Mouse (Mus musculus) heart, embryonic 16.5 days (tissue): ENCODE measurements around the gene Tmem223. TPM values are rescaled to one million over a fixed set of nuclear protein-coding genes. Genes with fewer than 3 reads are reported as not detected.
"Not testable (repeated sequence)": the region's sequence is repeated elsewhere in the genome, so short reads cannot be mapped to it uniquely, and the experiment has no call there.

Experiments
- ATAC-seq: fragments of 200-750 bp; cut with Nextera tagmentation; replicated peaks from 2 replicates; pipeline ENCODE4 v1.8.0; 2017; ENCODE audit warnings: moderate number of reproducible peaks; ENCODE audit not compliant: insufficient read depth, low FRiP score; ENCODE audit errors: extremely low read depth
- H3K27ac ChIP-seq: fragments of 300-500 bp; sonication (generic); 2 replicates; pipeline ENCODE4 v1.5.1; 2014; ENCODE audit warnings: mild to moderate bottlenecking, low read length, control low read depth, moderate library complexity
- H3K27me3 ChIP-seq: fragments of 300-500 bp; sonication (generic); 2 replicates; pipeline ENCODE4 v1.6.1; 2014; ENCODE audit warnings: low read length, mixed read lengths; ENCODE audit not compliant: control insufficient read depth, insufficient read depth
- H3K36me3 ChIP-seq: fragments of 300-500 bp; sonication (generic); 2 replicates; pipeline ENCODE4 v1.6.1; 2014; ENCODE audit not compliant: control insufficient read depth, insufficient read depth
- H3K4me1 ChIP-seq: fragments of 300-500 bp; sonication (generic); 2 replicates; pipeline ENCODE4 v1.6.1; 2014; ENCODE audit warnings: low read length, mixed read lengths; ENCODE audit not compliant: control insufficient read depth, insufficient read depth
- H3K4me2 ChIP-seq: fragments of 300-500 bp; sonication (generic); 2 replicates; pipeline ENCODE4 v1.6.1; 2014; ENCODE audit warnings: low read depth, mild to moderate bottlenecking, control low read depth, low read length
- H3K4me3 ChIP-seq: fragments of 300-500 bp; sonication (generic); 2 replicates; pipeline ENCODE4 v1.5.1; 2014; ENCODE audit warnings: mild to moderate bottlenecking, control low read depth, low read length
- H3K9ac ChIP-seq: fragments of 300-500 bp; sonication (generic); 2 replicates; pipeline ENCODE4 v1.6.1; 2014; ENCODE audit warnings: low read length, control low read depth
- H3K9me3 ChIP-seq: fragments of 300-500 bp; sonication (generic); replicated peaks from 2 replicates; pipeline ENCODE4 v1.6.1; 2016; ENCODE audit warnings: low read length; ENCODE audit not compliant: control insufficient read depth
- WGBS: fragments of 180-500 bp; shearing (Covaris S2); extraction: QIAGEN DNeasy Blood & Tissue Kit; methylation state at CpG from one replicate; pipeline ENCODE4 v1.1.7; 2014; 5-methylcytosine and 5-hydroxymethylcytosine counted together
- polyA plus RNA-seq: library from polyadenylated mRNA; unstranded; fragments of >200 nt; fragmentation: Nextera tagmentation; extraction: Ambion mirVana; gene quantifications from 2 replicates; pipeline ENCODE4 v1.2.1, GENCODE M21; 2015

The Tmem223 gene
- polyA plus RNA-seq, 1 experiment from 2014 or later = 138 TPM

DNA sequence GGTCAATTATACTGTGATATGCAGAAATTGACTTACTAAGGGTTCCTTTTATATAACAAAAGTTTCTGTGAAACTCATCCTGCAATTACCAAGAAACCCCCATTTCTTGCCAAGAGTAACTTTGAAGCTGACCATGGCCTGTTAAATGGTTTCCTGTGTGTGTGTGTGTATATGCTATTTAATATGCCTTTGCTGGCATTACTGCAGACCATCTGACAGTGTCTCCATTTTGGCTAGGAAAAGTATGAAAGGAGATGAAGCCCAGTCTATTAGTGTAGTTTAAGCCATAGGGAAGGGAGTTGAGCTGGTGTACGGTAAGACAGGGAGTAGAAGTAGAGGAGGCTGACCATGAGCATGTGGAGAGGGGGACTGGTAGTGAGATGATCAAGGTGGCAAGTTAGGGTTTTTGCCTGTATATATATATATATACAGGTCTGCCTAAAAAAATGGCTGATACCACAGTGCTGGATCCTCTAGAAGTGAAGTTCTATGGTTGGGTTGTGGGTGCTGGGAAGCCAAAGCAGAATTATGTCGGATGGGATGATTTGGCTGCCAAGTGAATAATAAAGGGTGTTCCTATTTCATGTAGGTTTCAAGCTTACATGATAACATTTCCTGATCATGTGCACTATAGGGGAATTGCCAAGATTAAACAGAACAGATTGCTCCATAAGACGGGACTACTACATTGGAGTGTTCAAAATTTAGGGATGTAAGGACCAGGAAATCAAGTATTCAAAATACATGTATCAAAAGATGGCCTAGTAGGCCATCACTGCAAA, 44.0 kb upstream of the Tmem223 start:
- no peak overlapping the region for H3K9ac ChIP-seq
- peaks cover 23% of the 10 kb centered on the region for H3K4me1 ChIP-seq
- WGBS = 31% methylated on average over 3 of the region's 3 CpGs
- no peaks in the 10 kb centered on the region for H3K27me3 ChIP-seq
- H3K36me3 ChIP-seq = peaks cover 27% of the 10 kb centered on the region
- no peaks in the 10 kb centered on the region for H3K9me3 ChIP-seq
- H3K4me2 ChIP-seq = no peak overlapping the region
- no peak overlapping the region for H3K27ac ChIP-seq
- no peak for ATAC-seq
- H3K4me3 ChIP-seq = no peak overlapping the region

DNA sequence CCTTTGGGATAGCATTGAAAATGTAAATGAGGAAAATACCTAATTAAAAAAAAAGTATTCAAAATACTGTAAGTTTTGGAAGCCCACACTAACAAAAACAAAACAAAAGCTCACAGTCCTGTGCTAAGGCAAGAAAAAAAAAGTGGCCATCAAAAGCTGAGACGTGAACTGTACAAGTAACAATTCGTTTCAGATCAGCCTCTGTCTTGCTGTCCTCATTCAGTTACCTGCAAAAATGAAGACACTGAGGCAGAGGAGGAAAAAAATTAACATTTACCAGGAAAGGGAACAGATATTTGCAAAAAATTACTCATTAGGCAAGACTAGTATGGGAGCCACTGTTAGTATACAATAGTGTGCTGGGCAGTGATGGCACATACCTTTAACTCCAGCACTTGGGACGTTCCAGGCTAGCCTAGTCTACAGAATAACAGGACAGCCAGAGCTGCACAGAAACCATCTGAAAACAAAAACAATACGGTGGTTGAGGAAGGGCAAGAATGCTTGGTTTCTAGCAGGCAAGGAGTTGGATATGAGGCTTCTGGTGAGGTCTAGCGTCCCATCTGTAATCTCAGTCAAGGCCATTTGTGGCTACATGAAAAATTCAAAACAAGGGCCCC, 43.2 kb upstream of the Tmem223 start:
- no peak for ATAC-seq
- peaks cover 17% of the 10 kb centered on the region for H3K4me1 ChIP-seq
- no peak overlapping the region for H3K4me2 ChIP-seq
- no peak overlapping the region for H3K4me3 ChIP-seq
- no peaks in the 10 kb centered on the region for H3K27me3 ChIP-seq
- 25% methylated on average over 5 of the region's 5 CpGs for WGBS
- no peak overlapping the region for H3K9ac ChIP-seq
- no peak overlapping the region for H3K27ac ChIP-seq
- peaks cover 27% of the 10 kb centered on the region for H3K36me3 ChIP-seq
- H3K9me3 ChIP-seq = no peaks in the 10 kb centered on the region

DNA sequence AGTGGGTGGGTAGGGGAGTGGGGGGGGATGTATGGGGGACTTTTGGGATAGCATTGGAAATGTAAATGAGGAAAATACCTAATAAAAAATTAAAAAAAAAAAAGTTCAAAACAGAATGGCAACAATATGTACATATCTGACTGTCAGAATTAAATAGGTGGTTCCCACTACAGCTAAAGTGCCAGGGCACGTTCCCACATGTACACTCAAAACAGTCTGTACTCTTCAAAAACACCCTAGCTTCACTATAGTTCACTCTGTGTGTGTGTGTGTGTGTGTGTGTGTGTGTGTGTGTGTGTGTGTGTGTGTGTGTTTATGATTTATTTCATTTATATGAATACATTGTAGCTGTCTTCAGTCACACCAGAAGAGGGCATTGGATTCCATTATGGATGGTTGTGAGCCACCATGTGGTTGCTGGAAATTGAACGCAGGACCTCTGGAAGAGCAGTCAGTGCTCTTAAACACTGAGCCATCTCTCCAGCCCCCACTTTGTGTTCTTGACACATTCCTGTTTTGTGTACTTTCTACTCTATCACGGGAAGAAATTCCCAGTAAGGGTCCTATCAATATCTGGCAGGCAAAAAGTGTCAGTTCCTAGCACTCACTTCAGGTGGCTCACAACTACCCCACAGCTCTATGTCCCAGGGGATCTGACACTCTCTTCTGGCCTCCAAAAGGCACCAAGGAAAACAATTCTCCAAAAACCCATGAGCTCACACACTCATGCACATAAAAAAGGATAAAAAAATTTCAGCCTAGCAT, 42.3 kb upstream of the Tmem223 start:
- Histone ChIP-seq H3K36me3 (peaks cover 27% of the 10 kb centered on the region), H3K4me1 (peaks cover 17% of the 10 kb centered on the region)
- H3K9me3 ChIP-seq, H3K9ac ChIP-seq, ATAC-seq, H3K4me3 ChIP-seq, H3K27ac ChIP-seq, H3K4me2 ChIP-seq, H3K27me3 ChIP-seq: not testable (repeated sequence)
- WGBS = 37% methylated on average over 3 of the region's 3 CpGs

DNA sequence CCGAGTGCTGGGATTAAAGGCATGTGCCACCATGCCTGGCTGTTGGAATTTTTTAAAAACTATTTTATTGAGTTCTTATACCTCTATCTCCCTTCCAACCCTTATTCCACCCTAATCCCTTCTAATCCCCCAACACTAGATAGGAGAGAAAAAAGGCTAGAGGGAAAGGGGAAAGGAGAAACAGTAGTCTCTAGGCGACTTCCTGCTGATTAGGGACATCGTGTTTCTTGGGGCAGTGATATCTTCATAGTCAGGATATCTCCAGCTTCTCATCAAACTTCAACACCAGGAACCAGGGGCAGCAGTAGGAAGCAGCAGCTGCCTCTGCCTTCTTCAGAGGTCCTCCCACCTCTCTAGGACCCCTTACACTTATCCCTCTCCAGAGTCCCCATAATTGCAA, 36.5 kb upstream of the Tmem223 start:
- 49% methylated on average over 3 of the region's 3 CpGs for WGBS
- H3K27ac ChIP-seq = no peak overlapping the region
- H3K36me3 ChIP-seq = peaks cover 14% of the 10 kb centered on the region
- ATAC-seq = no peak
- no peaks in the 10 kb centered on the region for H3K27me3 ChIP-seq
- no peak overlapping the region for H3K4me3 ChIP-seq
- peaks cover 8% of the 10 kb centered on the region for H3K4me1 ChIP-seq
- no peak overlapping the region for H3K9ac ChIP-seq
- no peaks in the 10 kb centered on the region for H3K9me3 ChIP-seq
- no peak overlapping the region for H3K4me2 ChIP-seq

DNA sequence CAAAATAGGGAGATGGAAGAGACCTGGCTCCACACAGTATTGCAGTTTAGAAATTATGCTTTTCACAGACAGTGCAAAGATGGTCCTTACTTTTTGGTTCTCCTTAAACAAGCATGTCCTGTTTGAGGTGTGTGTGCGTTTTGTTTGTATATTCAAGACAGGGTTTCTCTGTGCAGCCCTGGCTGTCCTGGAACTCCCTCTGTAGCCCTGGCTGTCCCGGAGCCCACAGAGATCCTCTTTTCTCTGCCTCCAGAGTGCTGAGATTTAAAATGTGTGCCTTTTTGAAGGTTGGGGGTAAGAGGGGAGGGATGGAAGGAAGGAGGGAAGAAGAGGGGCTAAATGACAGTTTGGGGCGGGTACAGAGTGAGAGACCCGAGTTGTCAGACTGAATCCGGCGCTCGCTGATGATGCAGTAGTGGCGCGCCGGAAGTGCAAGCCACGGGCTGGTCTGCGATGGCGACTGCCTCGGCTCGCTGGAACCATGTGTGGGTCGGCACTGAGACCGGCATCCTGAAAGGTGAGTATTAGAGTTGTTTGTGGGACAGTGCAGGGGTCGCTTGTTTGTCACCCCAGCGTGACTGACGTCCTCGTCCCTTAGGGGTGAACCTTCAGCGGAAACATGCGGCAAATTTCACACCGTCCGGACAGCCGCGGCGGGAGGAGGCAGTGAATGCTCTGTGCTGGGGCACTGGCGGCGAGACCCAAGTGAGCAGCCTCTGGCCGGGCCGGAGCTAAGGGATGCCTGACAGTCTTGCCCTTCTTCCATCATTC, 35.2 kb upstream of the Tmem223 start, which contains the start of gene Wdr74:
Wdr74 (plus strand) TSS at position 439 of the 771 bp plus-strand sequence.
- H3K4me1 ChIP-seq = peaks cover 10% of the 10 kb centered on the region
- H3K9ac ChIP-seq = peak within 1 kb of the TSS; percentile 88
- ATAC-seq = peak; percentile 90
- peak within 1 kb of the TSS; percentile 96 for H3K4me2 ChIP-seq
- 0% methylated on average over 32 of the region's 32 CpGs for whole genome bisulfite sequencing
- peak within 1 kb of the TSS; percentile 62 for H3K4me3 ChIP-seq
- H3K27ac ChIP-seq = peak within 1 kb of the TSS; percentile 71
- no peaks in the 10 kb centered on the region for H3K27me3 ChIP-seq
- no peaks in the 10 kb centered on the region for H3K9me3 ChIP-seq
- peaks cover 26% of the 10 kb centered on the region for H3K36me3 ChIP-seq

DNA sequence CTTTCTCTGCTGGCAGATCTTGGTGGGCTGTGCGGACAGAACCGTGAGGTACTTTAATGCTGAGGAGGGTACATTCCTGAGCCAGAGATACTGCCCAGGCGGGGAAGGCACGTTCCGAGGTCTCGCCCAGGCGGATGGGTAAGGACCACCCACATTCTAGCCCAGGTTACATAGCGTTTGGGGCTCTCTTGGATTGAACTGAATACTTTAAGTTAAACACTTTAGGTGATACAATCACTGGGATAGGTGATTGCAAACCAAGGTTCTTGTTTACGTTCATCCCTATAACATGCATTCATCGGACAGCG, 34.7 kb upstream of the Tmem223 start:
- no peaks in the 10 kb centered on the region for H3K27me3 ChIP-seq
- peak overlapping the region; percentile 96 for H3K4me2 ChIP-seq
- H3K9me3 ChIP-seq = no peaks in the 10 kb centered on the region
- H3K9ac ChIP-seq = peak overlapping the region; percentile 88
- H3K4me3 ChIP-seq = peak overlapping the region; percentile 62
- no peak overlapping the region for H3K27ac ChIP-seq
- 1% methylated on average over 11 of the region's 11 CpGs for WGBS
- peaks cover 27% of the 10 kb centered on the region for H3K36me3 ChIP-seq
- H3K4me1 ChIP-seq = peaks cover 15% of the 10 kb centered on the region
- ATAC-seq = peak; percentile 43

DNA sequence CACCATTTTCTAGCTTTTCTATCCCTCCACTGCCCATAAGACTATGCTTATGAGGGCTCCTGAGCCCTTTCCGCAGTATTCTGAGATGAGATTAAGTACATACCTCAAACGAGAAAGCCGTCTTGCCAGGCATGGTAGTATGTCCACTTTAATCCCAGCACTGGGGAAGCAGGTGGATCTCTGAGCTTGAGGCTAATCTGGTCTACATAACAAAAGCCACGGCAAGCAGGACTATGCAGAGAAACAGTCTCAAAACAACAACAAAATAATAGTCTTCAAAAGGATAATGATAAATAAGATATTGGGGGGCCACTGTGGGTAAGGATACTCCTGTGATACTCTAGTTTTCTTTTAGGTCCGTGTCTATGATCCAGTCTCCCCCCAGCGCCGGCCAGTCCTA, 31.9 kb upstream of the Tmem223 start:
- no peak overlapping the region for H3K4me3 ChIP-seq
- no peak overlapping the region for H3K9ac ChIP-seq
- H3K4me2 ChIP-seq = no peak overlapping the region
- no peaks in the 10 kb centered on the region for H3K9me3 ChIP-seq
- no peaks in the 10 kb centered on the region for H3K27me3 ChIP-seq
- H3K27ac ChIP-seq = no peak overlapping the region
- 90% methylated on average over 7 of the region's 7 CpGs for WGBS
- no peak for ATAC-seq
- peaks cover 25% of the 10 kb centered on the region for H3K4me1 ChIP-seq
- peaks cover 32% of the 10 kb centered on the region for H3K36me3 ChIP-seq

DNA sequence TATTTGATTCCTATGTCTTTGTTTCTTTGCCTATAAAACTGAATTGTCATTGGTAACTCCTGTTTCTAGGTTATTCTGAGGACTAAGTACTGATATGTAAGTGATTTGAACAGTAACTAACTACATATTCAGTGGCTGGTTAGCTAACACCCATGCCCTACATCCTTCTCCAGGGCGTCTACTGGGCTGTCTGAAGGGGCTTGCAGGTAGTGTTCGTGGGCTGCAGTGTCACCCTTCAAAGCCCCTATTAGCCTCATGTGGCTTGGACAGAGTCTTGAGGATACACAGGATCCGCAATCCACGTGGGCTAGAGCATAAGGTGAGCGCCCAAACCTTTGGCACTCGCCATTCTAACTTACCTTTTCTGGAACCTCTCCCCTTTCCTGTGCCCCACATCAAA, 31.1 kb upstream of the Tmem223 start:
- no peak overlapping the region for H3K27ac ChIP-seq
- no peak overlapping the region for H3K4me2 ChIP-seq
- peaks cover 25% of the 10 kb centered on the region for H3K4me1 ChIP-seq
- H3K9ac ChIP-seq = no peak overlapping the region
- H3K4me3 ChIP-seq = no peak overlapping the region
- peaks cover 35% of the 10 kb centered on the region for H3K36me3 ChIP-seq
- H3K27me3 ChIP-seq = no peaks in the 10 kb centered on the region
- ATAC-seq = no peak
- no peaks in the 10 kb centered on the region for H3K9me3 ChIP-seq
- WGBS = 87% methylated on average over 6 of the region's 6 CpGs
